Mouse (Mus musculus) bone marrow, adult 2 months (tissue): ENCODE data around the gene Eif1.

ENCODE experiments used
- CTCF ChIP-seq: fragments of 200-500 bp; IDR thresholded peaks from 2 replicates; pipeline ENCODE4 v1.5.1; 2011; ENCODE audit warnings: low read length, control low read depth; ENCODE audit not compliant: control insufficient read depth, insufficient read depth
- POLR2A ChIP-seq: fragments of 200-500 bp; IDR thresholded peaks from 2 replicates; pipeline ENCODE4 v1.6.1; 2011; ENCODE audit warnings: low read depth, mild to moderate bottlenecking, control low read depth, low read length, borderline replicate concordance; ENCODE audit not compliant: control insufficient read depth

- TF ChIP-seq CTCF (no peak), POLR2A (no peak)
Observed at GRCm38 (mm10) chr11:100313424-100313823, 6.3 kb upstream of the Eif1 start.
